Mouse (Mus musculus) skeletal muscle tissue, adult 2 months (tissue): ENCODE measurements around the gene Dpf3.

ENCODE experiments used
- DNase-seq: peaks from one replicate; pipeline ENCODE4 v3.0.0-alpha.2; 2012; ENCODE audit warnings: low read depth, low spot score

Gene Dpf3

GRCm38 (mm10) chr12:83342035-83342874 lies 145.3 kb downstream of the Dpf3 start:
- no peak for DNase-seq

- no peak for DNase-seq
These were observed 146.6 kb downstream of the Dpf3 start for GRCm38 (mm10) chr12:83340960-83341359.

GRCm38 (mm10) chr12:83338345-83338744 lies 149.2 kb downstream of the Dpf3 start:
- no peak for DNase-seq

GRCm38 (mm10) chr12:83337776-83338149 lies 149.8 kb downstream of the Dpf3 start:
- DNase-seq = no peak

GRCm38 (mm10) chr12:83337077-83337775 lies 150.3 kb downstream of the Dpf3 start:
- DNase-seq = no peak

- no peak for DNase-seq
These were observed 157.5 kb downstream of the Dpf3 start for GRCm38 (mm10) chr12:83330056-83330455.

GRCm38 (mm10) chr12:83328899-83329298 lies 158.6 kb downstream of the Dpf3 start:
- no peak for DNase-seq

- no peak for DNase-seq
These were observed 159.0 kb downstream of the Dpf3 start for GRCm38 (mm10) chr12:83328491-83328890.

GRCm38 (mm10) chr12:83327451-83327850 lies 160.1 kb downstream of the Dpf3 start:
- no peak for DNase-seq

- no peak for DNase-seq
These were observed 166.8 kb downstream of the Dpf3 start for GRCm38 (mm10) chr12:83320725-83321124.

- no peak for DNase-seq
These were observed 169.7 kb downstream of the Dpf3 start for GRCm38 (mm10) chr12:83317646-83318443.

- DNase-seq = no peak
These were observed 172.8 kb downstream of the Dpf3 start for GRCm38 (mm10) chr12:83314666-83315065.

- no peak for DNase-seq
These were observed 174.7 kb downstream of the Dpf3 start for GRCm38 (mm10) chr12:83312818-83313217.

- no peak for DNase-seq
These were observed 176.9 kb downstream of the Dpf3 start for GRCm38 (mm10) chr12:83310567-83310966.

- no peak for DNase-seq
These were observed 178.3 kb downstream of the Dpf3 start for GRCm38 (mm10) chr12:83309031-83309804.

- no peak for DNase-seq
These were observed 178.9 kb downstream of the Dpf3 start for GRCm38 (mm10) chr12:83308627-83309026.

GRCm38 (mm10) chr12:83303221-83303620 lies 184.3 kb downstream of the Dpf3 start:
- no peak for DNase-seq

- peak; percentile 33 for DNase-seq
These were observed 185.0 kb downstream of the Dpf3 start for GRCm38 (mm10) chr12:83302320-83303153.

- DNase-seq = peak; percentile 64
These were observed 185.7 kb downstream of the Dpf3 start for GRCm38 (mm10) chr12:83301616-83302319.

GRCm38 (mm10) chr12:83298358-83298757 lies 189.2 kb downstream of the Dpf3 start:
- DNase-seq = no peak
